Mouse (Mus musculus): Measurements from ENCODE around the gene Adcy9. TPM values are rescaled to one million over a fixed set of nuclear protein-coding genes. Genes with fewer than 3 reads are reported as not detected.
"Not testable (repeated sequence)": the region's sequence is repeated elsewhere in the genome, so short reads cannot be mapped to it uniquely, and the experiment has no call there.

The Adcy9 gene
- polyA plus RNA-seq, 1 experiment from 2014 or later, result 1.2 TPM

GRCm38 (mm10) chr16:4248791-4249190 lies 171.5 kb downstream of the Adcy9 start:
- H3K36me3 ChIP-seq (ENCODE audit: control insufficient read depth, insufficient read depth, low read length), result no peaks in the 10 kb centered on the region
- no peaks in the 10 kb centered on the region for H3K4me1 ChIP-seq (ENCODE audit: control insufficient read depth, insufficient read depth, low read length)
- no peak overlapping the region for H3K27ac ChIP-seq (ENCODE audit: low read length)
- no peaks in the 10 kb centered on the region for H3K27me3 ChIP-seq (replicated peaks; ENCODE audit: control insufficient read depth, insufficient read depth, low read length)
- H3K9me3 ChIP-seq (ENCODE audit: control insufficient read depth, low read length), result no peaks in the 10 kb centered on the region
- H3K9ac ChIP-seq (ENCODE audit: low read depth, low read length), result no peak overlapping the region
- H3K4me3 ChIP-seq (ENCODE audit: low read length), result no peak overlapping the region
- H3K4me2 ChIP-seq (ENCODE audit: low read depth, low read length), result no peak overlapping the region
- WGBS, result 89% methylated on average over 3 of the region's 3 CpGs
- ATAC-seq, result no peak

- not testable (repeated sequence) for H3K9ac ChIP-seq (ENCODE audit: low read depth, low read length); H3K36me3 ChIP-seq (ENCODE audit: control insufficient read depth, insufficient read depth, low read length); H3K9me3 ChIP-seq (ENCODE audit: control insufficient read depth, low read length); H3K4me3 ChIP-seq (ENCODE audit: low read length); H3K4me1 ChIP-seq (ENCODE audit: control insufficient read depth, insufficient read depth, low read length); H3K27me3 ChIP-seq (replicated peaks; ENCODE audit: control insufficient read depth, insufficient read depth, low read length); ATAC-seq; H3K4me2 ChIP-seq (ENCODE audit: low read depth, low read length); H3K27ac ChIP-seq (ENCODE audit: low read length)
- WGBS, result 93% methylated on average over 1 of the region's 1 CpGs
These were observed 175.1 kb downstream of the Adcy9 start for GRCm38 (mm10) chr16:4245241-4245640.

Other genes starting within 250 kb of the Adcy9 start
- gene Crebbp, start 206.5 kb downstream of the Adcy9 start, polyA plus RNA-seq (2015; fragmentation: Nextera tagmentation; extraction: Ambion mirVana), result 18.4 and 19.3 TPM in 2 replicates
- 8.0 and 8.5 TPM in 2 replicates for gene Srl, start 121.3 kb upstream of the Adcy9 start, polyA plus RNA-seq (2015; fragmentation: Nextera tagmentation; extraction: Ambion mirVana)
- 23.0 and 26.5 TPM in 2 replicates for gene Tfap4, start 139.4 kb upstream of the Adcy9 start, polyA plus RNA-seq (2015; fragmentation: Nextera tagmentation; extraction: Ambion mirVana)
- gene Glis2, start 174.2 kb upstream of the Adcy9 start, polyA plus RNA-seq (2015; fragmentation: Nextera tagmentation; extraction: Ambion mirVana), result 14.5 and 18.1 TPM in 2 replicates
- gene Pam16, start 204.5 kb upstream of the Adcy9 start, polyA plus RNA-seq (2015; fragmentation: Nextera tagmentation; extraction: Ambion mirVana), result 79.4 and 86.8 TPM in 2 replicates
- 13.5 and 13.6 TPM in 2 replicates for gene Vasn, start 219.4 kb upstream of the Adcy9 start, polyA plus RNA-seq (2015; fragmentation: Nextera tagmentation; extraction: Ambion mirVana)
- 90.5 and 92.5 TPM in 2 replicates for gene Dnaja3, start 219.5 kb upstream of the Adcy9 start, polyA plus RNA-seq (2015; fragmentation: Nextera tagmentation; extraction: Ambion mirVana)

All from intestine, embryonic 16.5 days (tissue).